Mouse (Mus musculus): ENCODE data around the gene Acsm4. TPM values are rescaled to one million over a fixed set of nuclear protein-coding genes. Genes with fewer than 3 reads are reported as not detected.

Gene Acsm4
- total and polyA plus RNA-seq, 3 experiments, result not detected

DNA sequence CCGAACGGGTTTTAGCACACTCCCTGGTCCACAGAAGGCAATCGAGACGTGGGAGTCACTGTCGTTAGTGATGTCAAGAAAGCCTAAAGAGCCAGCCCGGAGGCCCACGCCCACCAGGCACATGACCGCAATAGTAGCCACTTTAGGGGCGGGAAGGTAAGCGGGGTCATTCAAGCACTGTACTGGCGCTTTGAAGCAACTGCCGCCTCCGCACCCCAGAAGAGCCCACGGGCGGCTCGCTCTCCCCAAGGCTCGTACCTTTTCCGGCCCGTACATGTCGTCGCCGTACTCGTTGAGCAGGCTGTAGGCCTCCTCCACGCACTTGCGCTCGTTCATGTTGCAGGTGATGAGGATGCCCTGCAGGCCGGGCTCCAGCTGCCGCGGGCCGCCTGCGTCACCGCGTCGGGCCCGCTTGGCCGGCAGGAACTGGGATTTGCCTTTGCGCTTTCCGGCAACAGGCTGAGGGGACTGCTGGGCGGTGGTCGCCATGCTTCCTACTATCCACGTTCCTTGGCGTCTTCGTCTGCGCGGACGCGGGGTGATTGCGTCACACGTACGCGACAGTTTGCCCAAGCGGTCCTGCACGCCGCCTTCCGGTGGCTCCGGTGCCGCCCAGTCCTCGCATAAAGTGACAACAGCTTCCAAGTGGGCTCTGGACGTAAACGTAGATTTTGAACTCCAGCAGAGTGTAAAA, 30.6 kb downstream of the Acsm4 start, which contains the start of gene Thumpd1 (continued):
- TF ChIP-seq USF1 (IDR thresholded peaks at IDR 0.05; ENCODE audit: low read depth, low read length), result peak; percentile 66
- TF ChIP-seq CTCF (IDR thresholded peaks at IDR 0.05 in 2 of 3, conservative IDR thresholded peaks at IDR 0.05 in 1 of 3; ENCODE audit: control insufficient read depth in 1 of 3, insufficient read depth in 1 of 3, low read depth in 2 of 3, low read length in 3 of 3, poor library complexity in 1 of 3, severe bottlenecking in 1 of 3), result peak in 2 of 3 experiments; percentile 38 to 39; a peak in 3 of 6 replicates
- no peak for TF ChIP-seq CHD2 (IDR thresholded peaks at IDR 0.05; ENCODE audit: low read length)
- TF ChIP-seq ZMIZ1 (IDR thresholded peaks at IDR 0.05; ENCODE audit: low read depth, low read length), result peak; percentile 73; the same call in 1 of the 2 replicates

DNA sequence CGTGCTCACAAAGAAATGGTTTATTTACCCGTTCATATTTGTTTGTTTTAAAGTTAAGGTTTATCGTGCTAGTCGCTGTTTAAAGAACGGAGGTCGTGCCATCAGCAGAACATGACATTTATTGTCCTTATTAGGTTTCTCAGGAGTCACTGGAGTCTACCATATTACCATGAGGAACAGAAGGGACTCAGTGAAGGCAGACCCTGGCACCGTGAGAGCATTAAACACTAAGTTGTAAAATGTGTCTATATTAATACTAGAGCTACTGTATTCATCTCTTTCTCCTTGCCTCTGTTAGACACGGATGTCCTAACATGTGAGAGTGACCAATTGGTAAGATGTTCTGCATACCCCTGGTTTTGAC, 31.1 kb downstream of the Acsm4 start:
- peaks cover 6 to 20% of the 10 kb centered on the region in 2 experiments; a peak in 3 of 4 replicates for H3K36me3 ChIP-seq (ENCODE audit: control insufficient read depth in 1 of 2, insufficient read depth in 2 of 2, low read length in 2 of 2)
- peaks cover 0 to 5% of the 10 kb centered on the region in 2 experiments; a peak in 1 of 4 replicates for H3K4me1 ChIP-seq (ENCODE audit: control insufficient read depth in 1 of 2, insufficient read depth in 2 of 2, low read length in 2 of 2)
- H3K4me3 ChIP-seq (ENCODE audit: control insufficient read depth in 1 of 2, insufficient read depth in 1 of 2, low read depth in 2 of 2, low read length in 2 of 2), result peak overlapping the region; percentile 79 to 89
- H3K27me3 ChIP-seq (ENCODE audit: control insufficient read depth in 1 of 2, insufficient read depth in 2 of 2, low read length in 2 of 2), result peaks cover 0 to 1% of the 10 kb centered on the region in 2 experiments; a peak in 3 of 4 replicates
- H3K79me2 ChIP-seq (ENCODE audit: control insufficient read depth, insufficient read depth, low read length, poor library complexity), result peaks cover 10% of the 10 kb centered on the region
- no peaks in the 10 kb centered on the region for H3K9me3 ChIP-seq (replicated peaks; ENCODE audit: insufficient read depth, low read length)
- DNase-seq (ENCODE audit: low read depth, low spot score), result no peak
- peak overlapping the region; percentile 95 for H3K9ac ChIP-seq (ENCODE audit: control insufficient read depth, low read depth, low read length, poor library complexity, severe bottlenecking)
- peak overlapping the region; percentile 76 for H3K27ac ChIP-seq (ENCODE audit: control insufficient read depth, low read depth, low read length)
- TF ChIP-seq CTCF (IDR thresholded peaks at IDR 0.05 in 2 of 3, conservative IDR thresholded peaks at IDR 0.05 in 1 of 3; ENCODE audit: control insufficient read depth in 1 of 3, insufficient read depth in 1 of 3, low read depth in 2 of 3, low read length in 3 of 3, poor library complexity in 1 of 3, severe bottlenecking in 1 of 3), result no peak
- TF ChIP-seq MYC (IDR thresholded peaks at IDR 0.05; ENCODE audit: low read depth, low read length), result peak; percentile 3; the same call in 1 of the 2 replicates
- no peak for TF ChIP-seq TBP (IDR thresholded peaks at IDR 0.05; ENCODE audit: low read depth, low read length)
- TF ChIP-seq MXI1 (IDR thresholded peaks at IDR 0.05; ENCODE audit: low read depth, low read length), result no peak

DNA sequence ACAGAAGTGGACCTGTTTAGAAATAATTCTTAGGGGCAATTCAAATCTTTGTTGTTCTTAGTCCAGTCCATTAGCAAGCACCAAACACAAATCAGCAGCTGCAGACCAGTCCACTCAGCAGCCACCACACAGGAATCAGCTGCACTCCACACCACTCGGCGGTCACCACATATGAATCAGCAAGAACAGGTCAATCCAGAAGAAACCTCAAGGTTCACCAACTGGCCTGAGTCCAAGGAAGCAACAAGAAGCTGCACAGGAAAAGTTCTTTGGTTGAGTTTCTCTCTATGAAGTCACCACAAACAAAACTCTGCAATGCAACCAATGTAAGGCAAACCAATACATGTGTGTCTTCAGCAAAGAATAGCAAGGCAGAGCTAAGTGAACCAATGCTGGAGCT, 37.8 kb downstream of the Acsm4 start:
- H3K9ac ChIP-seq (ENCODE audit: control insufficient read depth, low read depth, low read length, poor library complexity, severe bottlenecking), result no peak overlapping the region
- TF ChIP-seq NELFE (IDR thresholded peaks at IDR 0.05; ENCODE audit: low read depth, low read length) (no peak), MAX (IDR thresholded peaks at IDR 0.05; ENCODE audit: low read length) (no peak), HCFC1 (IDR thresholded peaks at IDR 0.05; ENCODE audit: low read depth, low read length) (no peak), UBTF (IDR thresholded peaks at IDR 0.05; ENCODE audit: borderline replicate concordance, insufficient read depth, low read depth, low read length) (no peak), ETS1 (IDR thresholded peaks at IDR 0.05; ENCODE audit: low read depth, low read length) (no peak), KAT2A (conservative IDR thresholded peaks at IDR 0.05; ENCODE audit: low read depth, low read length) (no peak), TCF12 (IDR thresholded peaks at IDR 0.05; ENCODE audit: low read depth, low read length) (no peak), RCOR1 (IDR thresholded peaks at IDR 0.05; ENCODE audit: low read depth, low read length) (no peak), E2F4 (IDR thresholded peaks at IDR 0.05; ENCODE audit: borderline replicate concordance, low read depth, low read length) (no peak), POLR2A (IDR thresholded peaks at IDR 0.05; ENCODE audit: control insufficient read depth in 1 of 2, insufficient read depth in 1 of 2, low read depth in 1 of 2, low read length in 2 of 2, poor library complexity in 1 of 2) (no peak), JUND (IDR thresholded peaks at IDR 0.05; ENCODE audit: low read depth, low read length) (no peak), MAZ (IDR thresholded peaks at IDR 0.05; ENCODE audit: low read depth, low read length) (no peak), ZKSCAN1 (IDR thresholded peaks at IDR 0.05; ENCODE audit: low read depth, low read length) (no peak), MAFK (IDR thresholded peaks at IDR 0.05; ENCODE audit: borderline replicate concordance, low read depth, low read length) (no peak), POLR2AphosphoS5 (IDR thresholded peaks at IDR 0.05; ENCODE audit: borderline replicate concordance, low read depth, low read length) (no peak)
- H3K79me2 ChIP-seq (ENCODE audit: control insufficient read depth, insufficient read depth, low read length, poor library complexity), result no peaks in the 10 kb centered on the region
- no peaks in the 10 kb centered on the region for H3K4me1 ChIP-seq (ENCODE audit: control insufficient read depth in 1 of 2, insufficient read depth in 2 of 2, low read length in 2 of 2)
- no peaks in the 10 kb centered on the region for H3K36me3 ChIP-seq (ENCODE audit: control insufficient read depth in 1 of 2, insufficient read depth in 2 of 2, low read length in 2 of 2)
- no peaks in the 10 kb centered on the region for H3K9me3 ChIP-seq (replicated peaks; ENCODE audit: insufficient read depth, low read length)
- H3K4me3 ChIP-seq (ENCODE audit: control insufficient read depth in 1 of 2, insufficient read depth in 1 of 2, low read depth in 2 of 2, low read length in 2 of 2), result no peak overlapping the region
- peaks cover 1 to 5% of the 10 kb centered on the region in 2 experiments for H3K27me3 ChIP-seq (ENCODE audit: control insufficient read depth in 1 of 2, insufficient read depth in 2 of 2, low read length in 2 of 2)
- DNase-seq (ENCODE audit: low read depth, low spot score), result no peak
- no peak overlapping the region for H3K27ac ChIP-seq (ENCODE audit: control insufficient read depth, low read depth, low read length)
